Mouse (Mus musculus): ENCODE data around the gene Slc16a5.

GRCm38 (mm10) chr11:115485155-115485554 lies 22.9 kb downstream of the Slc16a5 start:
- TF ChIP-seq POLR2A (IDR thresholded peaks at IDR 0.05; ENCODE audit: insufficient read depth, low read depth, low read length), result no peak
- no peak for TF ChIP-seq CTCF (IDR thresholded peaks at IDR 0.05)
